Mouse (Mus musculus) kidney, adult 2 months (tissue): ENCODE measurements around the gene Kiz. TPM values are rescaled to one million over a fixed set of nuclear protein-coding genes. Genes with fewer than 3 reads are reported as not detected.

Source experiments
- DNase-seq: peaks from one replicate; pipeline ENCODE4 v3.0.0; 2021
- H3K27ac ChIP-seq: fragments of 200-500 bp; 2 replicates; pipeline ENCODE4 v1.5.1; 2012; ENCODE audit warnings: low read depth, low read length, control low read depth, inconsistent platforms; ENCODE audit not compliant: insufficient read depth
- H3K27me3 ChIP-seq: fragments of 200-500 bp; replicated peaks from 2 replicates; pipeline ENCODE4 v1.6.1; 2012; ENCODE audit warnings: mild to moderate bottlenecking, moderate library complexity, low read length, inconsistent platforms; ENCODE audit not compliant: control insufficient read depth, insufficient read depth
- H3K36me3 ChIP-seq: fragments of 200-500 bp; 2 replicates; pipeline ENCODE4 v1.6.1; 2012; ENCODE audit warnings: mild to moderate bottlenecking, moderate library complexity, low read length, inconsistent platforms; ENCODE audit not compliant: control insufficient read depth, insufficient read depth
- H3K4me1 ChIP-seq: fragments of 200-500 bp; 2 replicates; pipeline ENCODE4 v1.6.1; 2011; ENCODE audit warnings: low read length; ENCODE audit not compliant: control insufficient read depth, insufficient read depth
- H3K4me3 ChIP-seq: fragments of 200-500 bp; 2 replicates; pipeline ENCODE4 v1.5.1; 2011; ENCODE audit warnings: mild to moderate bottlenecking, low read depth, low read length, control low read depth; ENCODE audit not compliant: insufficient read depth
- CTCF ChIP-seq: fragments of 200-500 bp; conservative IDR thresholded peaks from 2 replicates; pipeline ENCODE4 v1.5.1; 2011; ENCODE audit warnings: low read depth, mild to moderate bottlenecking, control low read depth, low read length, moderate library complexity, mixed read lengths; ENCODE audit not compliant: insufficient read depth, insufficient read length
- POLR2A ChIP-seq: fragments of 200-500 bp; IDR thresholded peaks from one replicate; pipeline ENCODE4 v1.6.1; 2011; ENCODE audit warnings: low read depth, low read length, control low read depth
- WGBS: fragments of 180-500 bp; shearing (Covaris S2); methylation state at CpG from one replicate; pipeline ENCODE4 v1.1.7; 2018; 5-methylcytosine and 5-hydroxymethylcytosine counted together
- polyA plus RNA-seq: library from polyadenylated mRNA; depleted of rRNA; stranded (reverse); fragments of >200 nt; gene quantifications from 2 replicates; pipeline ENCODE4 v1.2.3, GENCODE M21; 2012

The Kiz gene
- polyA plus RNA-seq, 1 experiment = 11.5 TPM

DNA sequence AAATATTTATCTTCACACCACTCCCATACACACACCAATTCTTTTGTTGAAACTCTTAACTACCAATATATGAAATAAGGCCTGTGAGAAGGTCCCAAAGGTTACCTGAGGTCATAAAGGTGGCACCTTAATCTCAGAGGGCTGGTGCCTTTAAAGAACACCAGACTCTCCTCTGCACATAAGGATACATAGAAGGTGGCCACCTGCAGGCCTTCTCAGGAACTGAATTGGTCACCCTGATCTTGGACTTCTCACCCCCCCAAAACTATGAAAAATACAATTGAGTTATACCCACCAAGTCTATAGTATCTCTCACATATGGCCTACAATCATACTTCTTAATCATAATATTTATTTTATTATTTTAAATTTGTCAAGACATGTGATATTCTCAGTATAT lies 43.3 kb downstream of the Kiz start:
- Histone ChIP-seq H3K27me3 (no peaks in the 10 kb centered on the region), H3K4me3 (no peak overlapping the region), H3K4me1 (no peaks in the 10 kb centered on the region), H3K27ac (no peak overlapping the region), H3K36me3 (no peaks in the 10 kb centered on the region)
- no peak for TF ChIP-seq POLR2A
- peak; percentile 36; the same call in 1 of the 2 replicates for TF ChIP-seq CTCF
- DNase-seq = peak; percentile 7

DNA sequence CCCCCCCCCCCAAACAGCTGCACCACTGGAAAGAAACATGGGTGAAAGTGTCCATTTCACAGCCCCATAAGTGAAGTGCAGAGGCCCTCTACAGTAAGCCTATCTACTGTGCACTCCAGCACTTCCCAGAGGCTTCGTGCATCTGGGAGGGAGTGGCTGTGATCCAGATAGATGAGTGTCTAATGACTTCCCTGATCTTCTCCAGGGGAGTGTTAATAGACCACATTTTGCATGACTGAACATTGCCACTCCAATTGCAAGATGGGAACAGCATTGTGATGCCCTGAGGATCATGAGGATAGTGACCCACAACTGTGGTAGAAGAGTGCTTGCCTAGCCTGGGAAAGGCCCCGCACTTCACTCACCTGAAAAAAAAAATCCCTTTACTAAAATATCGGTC lies 60.4 kb downstream of the Kiz start:
- Histone ChIP-seq H3K4me1 (no peaks in the 10 kb centered on the region), H3K27ac (no peak overlapping the region), H3K4me3 (no peak overlapping the region), H3K27me3 (no peaks in the 10 kb centered on the region), H3K36me3 (no peaks in the 10 kb centered on the region)
- TF ChIP-seq POLR2A = no peak
- 84% methylated on average over 3 of the region's 3 CpGs for WGBS
- no peak for DNase-seq

DNA sequence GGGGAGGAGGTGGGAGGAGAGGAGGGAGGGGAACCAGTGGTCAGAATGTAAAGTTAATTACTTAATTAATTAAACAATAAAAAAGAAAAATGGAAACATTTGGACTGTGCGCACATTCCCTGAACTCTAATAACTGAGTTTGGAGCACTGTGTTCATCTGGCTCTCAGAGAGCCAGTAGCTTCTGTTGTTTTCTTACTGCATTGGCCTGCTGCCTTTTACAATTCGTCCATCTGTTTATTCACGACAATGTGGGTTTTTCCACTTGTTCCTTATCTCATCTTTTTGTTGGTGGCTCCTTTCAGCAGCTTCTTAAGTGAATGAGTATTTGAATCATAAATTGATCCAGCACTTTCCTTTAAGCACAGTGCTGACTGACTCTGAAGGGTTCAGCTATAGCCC lies 62.1 kb downstream of the Kiz start:
- H3K4me1 ChIP-seq = no peaks in the 10 kb centered on the region; the same call in 1 of the 2 replicates
- no peaks in the 10 kb centered on the region for H3K27me3 ChIP-seq
- 76% methylated on average over 3 of the region's 3 CpGs for WGBS
- no peaks in the 10 kb centered on the region for H3K36me3 ChIP-seq
- no peak for TF ChIP-seq CTCF
- TF ChIP-seq POLR2A = no peak
- H3K4me3 ChIP-seq = no peak overlapping the region
- H3K27ac ChIP-seq = no peak overlapping the region
- no peak for DNase-seq

DNA sequence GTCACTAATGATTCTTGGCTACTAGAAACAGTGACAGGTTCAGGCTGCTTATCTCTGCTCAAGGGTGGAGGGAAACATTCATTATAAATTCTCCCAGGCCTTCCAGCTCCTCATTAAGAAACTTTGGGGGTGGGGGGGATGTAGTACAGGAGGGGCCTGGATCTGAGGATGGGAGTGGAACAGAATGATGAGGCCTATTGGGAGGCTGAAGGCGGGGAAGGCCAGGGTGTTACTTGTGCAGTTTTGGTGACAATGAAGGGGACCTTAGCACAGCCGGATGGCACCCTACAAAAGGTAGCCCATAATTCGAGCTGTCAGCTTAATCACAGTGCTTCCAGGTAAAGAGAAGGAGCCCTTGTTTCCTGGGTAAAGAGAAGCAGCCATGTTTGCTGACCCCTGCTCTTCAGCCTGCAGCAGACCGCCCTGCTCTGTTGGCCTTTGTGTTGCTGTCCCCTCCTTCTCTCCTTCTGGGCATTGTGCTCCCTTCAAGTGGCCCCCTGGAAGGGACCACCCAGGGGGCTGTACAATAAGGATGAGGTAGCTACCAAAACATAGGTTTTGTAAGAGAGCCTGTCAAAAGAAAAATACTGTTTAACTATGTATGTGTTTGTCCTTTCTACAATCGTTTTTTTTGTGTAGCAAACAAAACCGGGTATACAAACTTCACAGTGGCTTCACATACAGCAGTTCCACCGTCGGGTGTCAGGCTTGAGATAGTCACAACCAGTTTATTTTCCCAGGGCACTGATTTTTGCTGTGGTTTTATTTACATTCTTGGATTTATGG lies 64.9 kb downstream of the Kiz start:
- no peaks in the 10 kb centered on the region for H3K36me3 ChIP-seq
- H3K27ac ChIP-seq = no peak overlapping the region
- 57% methylated on average over 8 of the region's 8 CpGs for WGBS
- no peak overlapping the region for H3K4me3 ChIP-seq
- no peak for DNase-seq
- TF ChIP-seq CTCF (no peak), POLR2A (no peak)
- no peaks in the 10 kb centered on the region for H3K27me3 ChIP-seq
- H3K4me1 ChIP-seq = no peaks in the 10 kb centered on the region; the same call in 1 of the 2 replicates

DNA sequence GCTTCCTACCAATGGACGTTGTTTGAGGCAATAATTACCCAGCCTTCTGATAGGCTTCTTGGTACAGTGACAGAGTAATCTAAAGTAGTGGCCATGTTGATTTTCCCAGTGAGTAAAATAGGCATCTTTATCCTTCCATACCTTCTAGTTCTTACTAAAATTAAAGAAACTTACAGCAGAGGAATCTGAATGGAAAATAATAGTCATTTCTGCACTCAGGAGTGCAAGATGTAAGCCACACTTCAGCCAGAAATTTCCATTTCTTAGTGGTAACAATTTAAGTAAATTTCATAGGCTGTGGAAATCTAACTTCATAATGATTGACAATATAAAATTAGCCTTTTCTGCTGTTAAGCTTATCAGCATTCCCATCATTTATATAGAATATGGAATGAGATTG lies 69.6 kb downstream of the Kiz start:
- Histone ChIP-seq H3K27ac (no peak overlapping the region), H3K27me3 (no peaks in the 10 kb centered on the region), H3K36me3 (no peaks in the 10 kb centered on the region), H3K4me3 (no peak overlapping the region), H3K4me1 (no peaks in the 10 kb centered on the region; the same call in 1 of the 2 replicates)
- DNase-seq = no peak
- 96% methylated on average over 1 of the region's 1 CpGs for WGBS
- no peak for TF ChIP-seq POLR2A
- TF ChIP-seq CTCF = no peak

DNA sequence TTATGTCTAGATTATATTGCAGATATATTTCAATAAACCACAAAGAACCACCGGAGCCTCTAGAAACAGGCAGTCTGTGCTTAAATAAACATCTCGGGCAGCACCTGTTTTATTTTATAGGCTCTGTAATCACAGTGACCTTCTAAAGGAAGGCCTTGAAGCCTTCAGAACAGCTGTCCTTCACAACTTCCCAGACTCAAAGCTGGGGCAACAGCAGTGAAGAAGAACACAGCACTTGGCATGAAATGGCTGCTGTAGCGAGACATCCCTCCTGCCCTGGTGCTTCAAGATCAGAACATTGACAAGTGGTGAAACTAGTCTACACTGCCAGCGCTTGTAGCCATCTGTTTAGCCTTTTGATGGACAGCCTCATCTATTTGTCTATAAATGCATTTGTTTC lies 70.2 kb downstream of the Kiz start:
- Histone ChIP-seq H3K27ac (no peak overlapping the region), H3K4me1 (no peaks in the 10 kb centered on the region; the same call in 1 of the 2 replicates), H3K27me3 (no peaks in the 10 kb centered on the region), H3K4me3 (no peak overlapping the region), H3K36me3 (no peaks in the 10 kb centered on the region)
- TF ChIP-seq POLR2A = no peak
- TF ChIP-seq CTCF = no peak
- DNase-seq = no peak
- WGBS = 81% methylated on average over 4 of the region's 4 CpGs

DNA sequence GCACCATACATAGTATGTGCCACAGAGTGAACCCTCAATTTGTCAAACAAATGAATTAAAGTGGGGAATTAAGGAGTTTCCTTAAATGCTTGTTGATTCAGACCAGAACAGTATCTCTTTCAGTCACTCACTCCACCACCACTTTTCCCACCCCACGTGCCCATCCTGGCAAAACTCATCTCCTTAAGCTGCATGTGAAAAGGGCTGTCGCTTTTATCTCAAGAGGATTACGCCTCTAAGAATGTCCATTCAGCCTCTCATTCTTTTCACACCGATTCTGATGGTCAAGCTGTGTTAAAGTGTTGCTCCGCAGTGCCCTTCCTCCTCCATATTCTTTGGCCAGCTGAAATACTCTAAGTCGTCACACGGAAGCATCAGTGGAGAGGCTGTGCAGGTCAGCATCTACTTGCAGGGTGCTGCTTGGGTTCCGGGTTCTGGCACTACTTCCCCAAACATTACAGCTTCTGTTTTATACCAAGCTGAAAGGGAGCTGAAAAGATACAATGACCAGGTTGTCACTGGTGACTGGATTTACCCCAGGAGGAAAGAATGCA lies 92.6 kb downstream of the Kiz start:
- Histone ChIP-seq H3K27me3 (no peaks in the 10 kb centered on the region), H3K4me3 (no peak overlapping the region), H3K27ac (no peak overlapping the region), H3K4me1 (no peaks in the 10 kb centered on the region), H3K36me3 (no peaks in the 10 kb centered on the region)
- TF ChIP-seq POLR2A = no peak
- no peak for TF ChIP-seq CTCF
- 75% methylated on average over 8 of the region's 8 CpGs for WGBS
- DNase-seq = no peak
